In the genomic region with DNA sequence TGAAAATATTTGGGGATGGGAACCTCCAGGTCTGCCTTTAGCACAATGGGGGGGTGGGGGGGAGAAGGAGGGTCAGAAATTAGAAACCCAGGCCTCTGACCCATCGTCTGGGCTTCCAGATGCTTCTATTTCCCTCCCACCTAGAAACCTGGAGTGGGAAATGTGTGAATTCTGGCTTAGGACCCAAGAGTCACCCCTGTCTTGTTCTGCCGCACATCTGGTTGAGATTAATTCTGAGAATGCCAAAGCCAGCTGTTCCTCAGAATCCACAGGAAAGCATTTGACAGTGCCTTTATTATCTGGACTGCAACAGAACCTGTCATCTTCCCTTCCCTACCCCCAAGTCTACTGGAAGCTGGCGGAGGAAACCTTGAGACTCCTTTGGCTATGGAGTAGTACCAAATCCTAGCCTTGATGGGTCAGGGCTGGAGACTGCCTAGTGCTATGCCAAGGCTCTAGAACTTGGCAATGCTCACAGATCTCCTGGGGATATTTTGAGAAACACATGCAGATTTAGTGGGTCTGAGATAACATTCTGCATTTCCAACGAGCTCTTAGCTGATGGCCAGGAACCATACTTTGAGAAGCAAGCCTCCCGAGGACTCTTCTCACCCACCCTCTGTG, we compare ENCODE assay signal across 27 mouse cellular contexts. TPM values are rescaled to one million over a fixed set of nuclear protein-coding genes. Genes with fewer than 3 reads are reported as not detected.
DNase-seq lines count a peak whose midpoint lies in the region; ATAC-seq and TF ChIP-seq lines count a peak whose summit lies in the region.
"Had no signal": no experiment of that assay in that cellular context is flagged by ENCODE, and none has a peak within 500 bp of the region (broad histone marks: within the 10 kb centered on the region; RNA-seq: fewer than 3 reads in every experiment).

No protein-coding gene starts in this region.

- H3K27me3 ChIP-seq in limb, embryonic 11.5 days (ENCODE audit: control insufficient read depth, insufficient read depth, low read length) = peaks cover 3% of the 10 kb centered on the region
- H3K27me3 ChIP-seq in limb, embryonic 10.5 days (ENCODE audit: low read depth, poor library complexity, severe bottlenecking) = peaks cover 38% of the 10 kb centered on the region
- H3K27me3 ChIP-seq in embryonic facial prominence, embryonic 11.5 days (ENCODE audit: control insufficient read depth, insufficient read depth, low read length) = no peaks in the 10 kb centered on the region
- no peaks in the 10 kb centered on the region for H3K27me3 ChIP-seq in limb, embryonic 14.5 days (ENCODE audit: control insufficient read depth, insufficient read depth, low read length)

- H3K9ac ChIP-seq in limb, embryonic 11.5 days (ENCODE audit: low read length) = no peak overlapping the region
- no peak overlapping the region for H3K9ac ChIP-seq in embryonic facial prominence, embryonic 11.5 days (replicated peaks; ENCODE audit: low read length)
- H3K9ac ChIP-seq in limb, embryonic 14.5 days (ENCODE audit: low read depth, low read length, severe bottlenecking) = no peak overlapping the region
- H3K9ac ChIP-seq: embryonic facial prominence, embryonic 13.5 days; forebrain, embryonic 15.5 days; heart, embryonic 13.5 days; midbrain, embryonic 12.5 days had no signal

- H3K4me1 ChIP-seq in limb, embryonic 11.5 days (ENCODE audit: control insufficient read depth, insufficient read depth, low read length) = peaks cover 10% of the 10 kb centered on the region
- peaks cover 38% of the 10 kb centered on the region for H3K4me1 ChIP-seq in limb, embryonic 10.5 days
- H3K4me1 ChIP-seq in embryonic facial prominence, embryonic 11.5 days (ENCODE audit: control insufficient read depth, insufficient read depth, low read length) = no peaks in the 10 kb centered on the region
- H3K4me1 ChIP-seq in limb, embryonic 14.5 days (ENCODE audit: control insufficient read depth, insufficient read depth, low read length) = peaks cover 26% of the 10 kb centered on the region

- 0 out of 2 replicates have a peak, but pooled peaks have one; percentile 11 for ATAC-seq in limb, embryonic 11.5 days (ENCODE audit: insufficient number of reproducible peaks, low FRiP score, low TSS enrichment, low read depth)
- no peak for ATAC-seq in embryonic facial prominence, embryonic 11.5 days (replicated peaks; ENCODE audit: insufficient number of reproducible peaks, low FRiP score, low TSS enrichment, low read depth)
- peak; percentile 49; the same call in 1 of the 2 replicates for ATAC-seq in limb, embryonic 14.5 days (ENCODE audit: low FRiP score, low read depth)
- ATAC-seq: activated CD4-positive, CD25-positive, alpha-beta regulatory T cell, adult 4 months; forebrain, embryonic 15.5 days; hindbrain, postnatal 0 days; intestine, postnatal 0 days; lung, postnatal 0 days had no signal

- H3K36me3 ChIP-seq in limb, embryonic 11.5 days (ENCODE audit: control insufficient read depth, insufficient read depth, low read length) = no peaks in the 10 kb centered on the region
- H3K36me3 ChIP-seq in limb, embryonic 10.5 days = no peaks in the 10 kb centered on the region
- no peaks in the 10 kb centered on the region for H3K36me3 ChIP-seq in embryonic facial prominence, embryonic 11.5 days (replicated peaks; ENCODE audit: control insufficient read depth, insufficient read depth, low read depth, low read length)
- no peaks in the 10 kb centered on the region for H3K36me3 ChIP-seq in limb, embryonic 14.5 days (ENCODE audit: control insufficient read depth, insufficient read depth, low read length)
- H3K36me3 ChIP-seq: embryonic facial prominence, embryonic 13.5 days; forebrain, embryonic 15.5 days; heart, embryonic 13.5 days; midbrain, embryonic 12.5 days had no signal

- DNase-seq in limb, embryonic 11.5 days (ENCODE audit: low spot score) = peak; percentile 36
- DNase-seq in limb, embryonic 10.5 days (ENCODE audit: low spot score) = no peak
- peak; percentile 64 for DNase-seq in NIH3T3 (ENCODE audit: low read depth)
- peak; percentile 74 for DNase-seq in embryonic facial prominence, embryonic 11.5 days (ENCODE audit: low spot score)
- DNase-seq in limb, embryonic 14.5 days (ENCODE audit: low spot score) = peak; percentile 69
- no peak for DNase-seq in heart, adult 9 months (ENCODE audit: low spot score in 2 of 2)
- no peak for DNase-seq in testis, postnatal 10 days (ENCODE audit: low spot score)
- DNase-seq: cerebellum, adult 11 months; cerebellum, postnatal 14 days; gastrocnemius, postnatal 10 days; heart, postnatal 14 days; kidney, postnatal 25 days; layer of hippocampus, postnatal 36 days; thymus, adult 2 months had no signal

- no peak for TF ChIP-seq POLR2A in limb, embryonic 14.5 days (IDR thresholded peaks at IDR 0.05; ENCODE audit: borderline replicate concordance, extremely low read depth, insufficient read depth, insufficient read length)

- no peak overlapping the region for H3K27ac ChIP-seq in limb, embryonic 11.5 days (replicated peaks; ENCODE audit: low read depth, low read length)
- H3K27ac ChIP-seq in limb, embryonic 10.5 days = no peak overlapping the region
- no peak overlapping the region for H3K27ac ChIP-seq in embryonic facial prominence, embryonic 11.5 days (replicated peaks; ENCODE audit: low read depth, low read length)
- 0 out of 2 replicates have a peak overlapping the region, but pooled peaks have one; percentile 26 for H3K27ac ChIP-seq in limb, embryonic 14.5 days (replicated peaks; ENCODE audit: low read depth, low read length)
- H3K27ac ChIP-seq: embryonic facial prominence, embryonic 13.5 days; forebrain, embryonic 15.5 days; heart, embryonic 13.5 days; hindbrain, postnatal 0 days; midbrain, embryonic 12.5 days had no signal

- WGBS in limb, embryonic 11.5 days = 51% methylated on average over 5 of the region's 5 CpGs
- WGBS in limb, embryonic 10.5 days = 67% methylated on average over 5 of the region's 5 CpGs
- WGBS in embryonic facial prominence, embryonic 11.5 days = 51% methylated on average over 5 of the region's 5 CpGs
- 29% methylated on average over 5 of the region's 5 CpGs for WGBS in limb, embryonic 14.5 days

- no peak overlapping the region for H3K4me2 ChIP-seq in limb, embryonic 11.5 days (ENCODE audit: low read depth, severe bottlenecking)
- H3K4me2 ChIP-seq in embryonic facial prominence, embryonic 11.5 days (ENCODE audit: low read depth, low read length) = no peak overlapping the region
- no peak overlapping the region for H3K4me2 ChIP-seq in limb, embryonic 14.5 days (replicated peaks; ENCODE audit: low read depth, low read length, severe bottlenecking)
- H3K4me2 ChIP-seq: embryonic facial prominence, embryonic 13.5 days; forebrain, embryonic 15.5 days; heart, embryonic 13.5 days; midbrain, embryonic 12.5 days had no signal

- H3K4me3 ChIP-seq in limb, embryonic 11.5 days (ENCODE audit: low read depth, low read length) = no peak overlapping the region
- H3K4me3 ChIP-seq in limb, embryonic 10.5 days = no peak overlapping the region
- H3K4me3 ChIP-seq in embryonic facial prominence, embryonic 11.5 days (ENCODE audit: low read depth, low read length) = no peak overlapping the region
- H3K4me3 ChIP-seq in limb, embryonic 14.5 days (replicated peaks; ENCODE audit: low read length) = no peak overlapping the region
- H3K4me3 ChIP-seq: embryonic facial prominence, embryonic 13.5 days; forebrain, embryonic 15.5 days; heart, embryonic 13.5 days; midbrain, embryonic 12.5 days had no signal

- no peaks in the 10 kb centered on the region for H3K9me3 ChIP-seq in limb, embryonic 11.5 days (ENCODE audit: control insufficient read depth, low read length)
- no peaks in the 10 kb centered on the region for H3K9me3 ChIP-seq in limb, embryonic 10.5 days (replicated peaks)
- H3K9me3 ChIP-seq in embryonic facial prominence, embryonic 11.5 days (replicated peaks; ENCODE audit: control insufficient read depth, low read length) = no peaks in the 10 kb centered on the region
- no peaks in the 10 kb centered on the region; the same call in 1 of the 2 replicates for H3K9me3 ChIP-seq in limb, embryonic 14.5 days (ENCODE audit: control insufficient read depth, low read length)
- H3K9me3 ChIP-seq: embryonic facial prominence, embryonic 13.5 days; forebrain, embryonic 15.5 days; heart, embryonic 13.5 days; midbrain, embryonic 12.5 days had no signal

RNA-seq across cellular contexts. Expression of gene 4931409K22Rik, which starts 2.9 kb away (rescaled TPM):
- polyA plus RNA-seq in limb, embryonic 11.5 days (2014; fragmentation: Nextera tagmentation; extraction: Ambion mirVana) = not detected in 2 replicates
- polyA plus RNA-seq in limb, embryonic 10.5 days (2016; fragmentation: Nextera tagmentation; extraction: Ambion mirVana) = 0.05 TPM in 1 of 2 replicates, not detected in the other
- polyA plus RNA-seq in embryonic facial prominence, embryonic 11.5 days (2014; fragmentation: Nextera tagmentation; extraction: Ambion mirVana) = not detected in 2 replicates
- 0.35 and 0.51 TPM in 2 replicates for polyA plus RNA-seq in limb, embryonic 14.5 days (2012; rRNA removed)
- polyA plus RNA-seq in limb, embryonic 14.5 days (2014; fragmentation: Nextera tagmentation; extraction: Ambion mirVana) = 0.12 and 0.17 TPM in 2 replicates
- polyA plus RNA-seq: C2C12; hindbrain, embryonic 11.5 days; intestine, postnatal 0 days; liver, adult 2 months; liver, embryonic 16.5 days; lung, postnatal 0 days; spleen, adult 2 months; thymus, adult 2 months had no signal

RNA-seq across cellular contexts. Expression of gene Asb10, which starts 13.0 kb away (rescaled TPM):
- 0.40 and 0.81 TPM in 2 replicates for polyA plus RNA-seq in limb, embryonic 11.5 days (2014; fragmentation: Nextera tagmentation; extraction: Ambion mirVana)
- 0.13 and 0.15 TPM in 2 replicates for polyA plus RNA-seq in limb, embryonic 10.5 days (2016; fragmentation: Nextera tagmentation; extraction: Ambion mirVana)
- polyA plus RNA-seq in embryonic facial prominence, embryonic 11.5 days (2014; fragmentation: Nextera tagmentation; extraction: Ambion mirVana) = 0.24 and 0.36 TPM in 2 replicates
- 2.7 and 3.8 TPM in 2 replicates for polyA plus RNA-seq in limb, embryonic 14.5 days (2012; rRNA removed)
- 0.62 and 1.1 TPM in 2 replicates for polyA plus RNA-seq in limb, embryonic 14.5 days (2014; fragmentation: Nextera tagmentation; extraction: Ambion mirVana)
- polyA plus RNA-seq: activated CD4-positive, CD25-positive, alpha-beta regulatory T cell, adult 4 months; C2C12 had no signal

RNA-seq across cellular contexts. Expression of gene Abcf2, which starts 23.5 kb away (rescaled TPM):
- polyA plus RNA-seq in limb, embryonic 11.5 days (2014; fragmentation: Nextera tagmentation; extraction: Ambion mirVana) = 149 and 155 TPM in 2 replicates
- polyA plus RNA-seq in limb, embryonic 10.5 days (2016; fragmentation: Nextera tagmentation; extraction: Ambion mirVana) = 177 and 197 TPM in 2 replicates
- 148 and 159 TPM in 2 replicates for polyA plus RNA-seq in embryonic facial prominence, embryonic 11.5 days (2014; fragmentation: Nextera tagmentation; extraction: Ambion mirVana)
- 81.0 and 82.5 TPM in 2 replicates for polyA plus RNA-seq in limb, embryonic 14.5 days (2012; rRNA removed)
- polyA plus RNA-seq in limb, embryonic 14.5 days (2014; fragmentation: Nextera tagmentation; extraction: Ambion mirVana) = 94.3 TPM in 2 replicates

RNA-seq across cellular contexts. Expression of gene Gbx1, which starts 26.7 kb away (rescaled TPM):
- 0.04 TPM in 1 of 2 replicates, not detected in the other for polyA plus RNA-seq in limb, embryonic 11.5 days (2014; fragmentation: Nextera tagmentation; extraction: Ambion mirVana)
- polyA plus RNA-seq in limb, embryonic 10.5 days (2016; fragmentation: Nextera tagmentation; extraction: Ambion mirVana) = 0.04 TPM in 1 of 2 replicates, not detected in the other
- polyA plus RNA-seq in embryonic facial prominence, embryonic 11.5 days (2014; fragmentation: Nextera tagmentation; extraction: Ambion mirVana) = 0.07 and 0.13 TPM in 2 replicates
- polyA plus RNA-seq in limb, embryonic 14.5 days (2012; rRNA removed) = 0.04 and 0.05 TPM in 2 replicates
- not detected in 2 replicates for polyA plus RNA-seq in limb, embryonic 14.5 days (2014; fragmentation: Nextera tagmentation; extraction: Ambion mirVana)
- polyA plus RNA-seq: intestine, postnatal 0 days; liver, adult 2 months; liver, embryonic 16.5 days; spleen, adult 2 months had no signal

RNA-seq across cellular contexts. Expression of gene Chpf2, which starts 32.8 kb away (rescaled TPM):
- 8.1 and 9.0 TPM in 2 replicates for polyA plus RNA-seq in limb, embryonic 11.5 days (2014; fragmentation: Nextera tagmentation; extraction: Ambion mirVana)
- polyA plus RNA-seq in limb, embryonic 10.5 days (2016; fragmentation: Nextera tagmentation; extraction: Ambion mirVana) = 15.1 and 19.0 TPM in 2 replicates
- 6.4 and 7.1 TPM in 2 replicates for polyA plus RNA-seq in embryonic facial prominence, embryonic 11.5 days (2014; fragmentation: Nextera tagmentation; extraction: Ambion mirVana)
- polyA plus RNA-seq in limb, embryonic 14.5 days (2012; rRNA removed) = 56.2 and 57.0 TPM in 2 replicates
- 21.3 and 23.1 TPM in 2 replicates for polyA plus RNA-seq in limb, embryonic 14.5 days (2014; fragmentation: Nextera tagmentation; extraction: Ambion mirVana)

Comparison
In these comparisons a context has a peak if more than half of its experiments do, and no peak if none do; other contexts are left out.
1. DNase-seq: peak in limb, embryonic 11.5 days (single experiment), NIH3T3 (single experiment), embryonic facial prominence, embryonic 11.5 days (single experiment) and limb, embryonic 14.5 days (single experiment); none in limb, embryonic 10.5 days (single experiment), heart, adult 9 months (0 of 2) and testis, postnatal 10 days (single experiment).